Mouse (Mus musculus): Measurements from ENCODE around the gene B4galnt4. TPM values are rescaled to one million over a fixed set of nuclear protein-coding genes. Genes with fewer than 3 reads are reported as not detected.

The B4galnt4 gene
- total RNA-seq, 2 experiments from 2014 or later: 0.08 TPM; not detected in 1

GRCm38 (mm10) chr7:141099911-141100691 lies 39.2 kb downstream of the B4galnt4 start, which contains the start of gene Sigirr:
Gene Sigirr (minus strand): TSS chr7:141100572.
- intact Hi-C loops (cut with DNase I): loop anchor here (10.0 kb wide), 1 partner anchor 265 kb away; no protein-coding TSS in a partner anchor

GRCm38 (mm10) chr7:141103161-141103560 lies 42.3 kb downstream of the B4galnt4 start:
- DNase-seq (ENCODE audit: low spot score): no peak
- intact Hi-C loops (cut with DNase I): no loop called here

More at GRCm38 (mm10) chr7:141099911-141100691, 39.2 kb downstream of the B4galnt4 start, which contains the start of gene Sigirr:
- DNase-seq (ENCODE audit: low spot score): no peak

- intact Hi-C loops (cut with DNase I): no loop called here
- DNase-seq (ENCODE audit: low spot score): no peak
Observed at GRCm38 (mm10) chr7:141115874-141116273, 55.0 kb downstream of the B4galnt4 start.

DNA sequence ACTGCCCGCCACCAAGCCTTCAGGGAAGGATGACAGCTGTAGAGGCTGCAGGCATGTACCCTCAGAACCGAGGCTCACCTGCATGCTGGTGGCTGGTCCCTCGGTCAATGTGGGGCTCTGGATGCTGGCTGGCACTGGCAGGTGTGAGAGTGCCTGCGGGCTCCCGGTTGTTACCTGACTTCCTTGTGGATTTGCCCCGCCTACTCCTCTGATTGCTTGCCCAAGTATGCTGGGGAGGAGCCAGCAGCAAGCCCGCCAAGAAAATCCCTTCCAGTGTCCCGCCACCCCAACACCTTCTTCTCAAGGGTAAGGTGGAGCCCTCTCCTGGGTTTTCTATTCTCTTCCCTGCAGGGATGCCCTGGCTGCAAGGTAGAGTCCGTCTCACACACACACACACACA lies 56.7 kb downstream of the B4galnt4 start, which contains the start of gene Ano9:
Gene Ano9, minus strand, starts transcription at position 171 of the 400 bp plus-strand sequence.
- intact Hi-C loops (cut with DNase I): no loop called here
- DNase-seq (ENCODE audit: low spot score): no peak

- intact Hi-C loops (cut with DNase I): no loop called here
- no peak for DNase-seq (ENCODE audit: low spot score)
Observed at GRCm38 (mm10) chr7:141119487-141119886, 58.6 kb downstream of the B4galnt4 start.

GRCm38 (mm10) chr7:141120605-141121004 lies 59.7 kb downstream of the B4galnt4 start:
- no peak for DNase-seq (ENCODE audit: low spot score)
- intact Hi-C loops (cut with DNase I): no loop called here

GRCm38 (mm10) chr7:141121051-141121531 lies 60.2 kb downstream of the B4galnt4 start:
- DNase-seq (ENCODE audit: low spot score): no peak
- intact Hi-C loops (cut with DNase I): no loop called here

Other genes with a start within 250 kb of the B4galnt4 start
- gene Zfp941, start 238.9 kb upstream of the B4galnt4 start, total RNA-seq (2021): not detected
- under 1 TPM; 0.39 to 0.83 TPM for gene Urah, start 226.1 kb upstream of the B4galnt4 start, total RNA-seq (2021)
- gene Scgb1c1, start 215.6 kb upstream of the B4galnt4 start, total RNA-seq (2021): 10 to 100 TPM; 10.8 to 14.5 TPM
- gene Odf3, start 213.3 kb upstream of the B4galnt4 start, total RNA-seq (2021): not detected
- not detected for gene Gm45785, start 204.8 kb upstream of the B4galnt4 start, total RNA-seq (2021)
- 10 to 100 TPM; 20.1 to 21.8 TPM for gene Ric8a, start 204.1 kb upstream of the B4galnt4 start, total RNA-seq (2021)
- gene Bet1l, start 203.5 kb upstream of the B4galnt4 start, total RNA-seq (2021): 10 to 100 TPM; 10.0 to 11.7 TPM
- 10 to 100 TPM; 86.0 to 93.0 TPM for gene Psmd13, start 179.1 kb upstream of the B4galnt4 start, total RNA-seq (2021)
- gene Sirt3, start 178.8 kb upstream of the B4galnt4 start, total RNA-seq (2021): 10 to 100 TPM; 54.3 to 64.0 TPM
- gene Cox8b, start 160.7 kb upstream of the B4galnt4 start, total RNA-seq (2021): 1,000 to 10,000 TPM; 2,576 to 2,619 TPM
- not detected for gene Nlrp6, start 140.2 kb upstream of the B4galnt4 start, total RNA-seq (2021)
- gene Pgghg, start 119.7 kb upstream of the B4galnt4 start, total RNA-seq (2021): 1 to 10 TPM; 4.6 to 5.2 TPM
- under 1 TPM; 0.47 to 0.59 TPM for gene Ifitm5, start 110.8 kb upstream of the B4galnt4 start, total RNA-seq (2021)
- gene Gm45717, start 105.2 kb upstream of the B4galnt4 start, total RNA-seq (2021): not detected
- gene Ifitm2, start 105.1 kb upstream of the B4galnt4 start, total RNA-seq (2021): 100 to 1,000 TPM in 1 of 2 experiments, 10 to 100 TPM in 1; 96.7 to 116 TPM
- 1 to 10 TPM; 1.6 to 2.8 TPM for gene Ifitm1, start 93.9 kb upstream of the B4galnt4 start, total RNA-seq (2021)
- gene Ifitm3, start 50.3 kb upstream of the B4galnt4 start, total RNA-seq (2021): 100 to 1,000 TPM; 102 to 111 TPM
- under 1 TPM in 1 of 2 experiments, not detected in 1; 0.42 TPM for gene Ifitm6, start 43.2 kb upstream of the B4galnt4 start, total RNA-seq (2021)
- gene Gm17387, start 32.0 kb upstream of the B4galnt4 start, total RNA-seq (2021): not detected
- under 1 TPM in 1 of 2 experiments, not detected in 1; 0.31 TPM for gene Pkp3, start 17.1 kb downstream of the B4galnt4 start, total RNA-seq (2021)
- gene Sigirr, start 39.5 kb downstream of the B4galnt4 start, total RNA-seq (2021): 1 to 10 TPM; 4.8 to 7.7 TPM
- gene Ano9, start 56.7 kb downstream of the B4galnt4 start, total RNA-seq (2021): under 1 TPM in 1 of 2 experiments, not detected in 1; 0.08 TPM
- gene Ptdss2, start 61.3 kb downstream of the B4galnt4 start, total RNA-seq (2021): 10 to 100 TPM; 32.1 to 33.4 TPM
- 10 to 100 TPM; 65.7 to 69.9 TPM for gene Rnh1, start 111.8 kb downstream of the B4galnt4 start, total RNA-seq (2021)
- gene Hras, start 132.9 kb downstream of the B4galnt4 start, total RNA-seq (2021): 100 to 1,000 TPM; 106 to 112 TPM
- 1 to 10 TPM; 3.2 to 4.7 TPM for gene Lrrc56, start 133.1 kb downstream of the B4galnt4 start, total RNA-seq (2021)
- not detected for gene Lmntd2, start 153.0 kb downstream of the B4galnt4 start, total RNA-seq (2021)
- under 1 TPM; 0.62 to 0.64 TPM for gene Rassf7, start 154.8 kb downstream of the B4galnt4 start, total RNA-seq (2021)
- gene Phrf1, start 167.7 kb downstream of the B4galnt4 start, total RNA-seq (2021): 10 to 100 TPM; 29.8 to 31.6 TPM
- 1 to 10 TPM; 3.4 to 3.6 TPM for gene Irf7, start 205.4 kb downstream of the B4galnt4 start, total RNA-seq (2021)
- not detected for gene Cdhr5, start 215.7 kb downstream of the B4galnt4 start, total RNA-seq (2021)
- not detected for gene Sct, start 218.0 kb downstream of the B4galnt4 start, total RNA-seq (2021)
- gene Drd4, start 230.9 kb downstream of the B4galnt4 start, total RNA-seq (2021): not detected

Measured in heart, postnatal 25 days (tissue).